Mouse (Mus musculus): ENCODE data around the gene Dctn3.

GRCm38 (mm10) chr4:41713197-41714067 lies 9.5 kb downstream of the Dctn3 start, which contains the start of gene Rpp25l:
- TF ChIP-seq CTCF (IDR thresholded peaks at IDR 0.05; ENCODE audit: control insufficient read depth, insufficient read depth, low read length), result no peak
- peak; percentile 64; the same call in 1 of the 2 replicates for TF ChIP-seq POLR2A (IDR thresholded peaks at IDR 0.05; ENCODE audit: borderline replicate concordance, control insufficient read depth, low read depth, low read length)

All from bone marrow, adult 2 months (tissue).